Mouse (Mus musculus): Measurements from ENCODE around the gene Vash1. TPM values are rescaled to one million over a fixed set of nuclear protein-coding genes. Genes with fewer than 3 reads are reported as not detected.

The Vash1 gene
- polyA plus RNA-seq, 1 experiment, result 3.0 TPM

DNA sequence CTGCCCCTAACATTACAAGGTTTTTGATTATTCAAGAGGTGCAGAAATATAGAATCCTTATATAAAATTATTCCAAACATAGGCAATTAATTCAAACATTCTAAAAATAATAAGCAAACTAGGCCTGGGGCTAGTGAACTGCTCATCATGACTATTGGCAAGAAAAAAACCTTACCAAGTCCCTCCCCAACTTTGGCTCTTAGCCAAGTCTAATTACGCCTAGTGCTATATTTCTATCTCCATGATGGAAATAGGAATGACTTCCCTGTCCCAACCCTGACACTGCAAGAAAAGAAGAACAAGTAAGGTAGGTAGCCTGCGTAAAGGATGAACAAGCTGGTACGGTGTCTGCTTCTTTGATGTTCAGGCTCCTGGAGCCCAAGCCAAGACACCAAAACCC is 24.2 kb downstream of the Vash1 start:
- Histone ChIP-seq H3K4me1 (replicated peaks; ENCODE audit: control insufficient read depth, insufficient read depth, low read length) (no peaks in the 10 kb centered on the region), H3K4me3 (ENCODE audit: control insufficient read depth, insufficient read depth, low read length) (no peak overlapping the region), H3K27ac (ENCODE audit: control insufficient read depth, insufficient read depth, low read length) (no peak overlapping the region), H3K27me3 (ENCODE audit: control insufficient read depth, insufficient read depth, low read length) (no peaks in the 10 kb centered on the region), H3K36me3 (ENCODE audit: control insufficient read depth, insufficient read depth, low read length) (no peaks in the 10 kb centered on the region)
- 94% methylated on average over 3 of the region's 3 CpGs for WGBS
- TF ChIP-seq CTCF (IDR thresholded peaks at IDR 0.05; ENCODE audit: borderline replicate concordance, control insufficient read depth, extremely low read depth, insufficient read depth, low read length, poor library complexity), result no peak
- no peak for TF ChIP-seq POLR2A (IDR thresholded peaks at IDR 0.05; ENCODE audit: control insufficient read depth, extremely low read depth, insufficient read depth, low read length, poor library complexity)
- no peak for DNase-seq

DNA sequence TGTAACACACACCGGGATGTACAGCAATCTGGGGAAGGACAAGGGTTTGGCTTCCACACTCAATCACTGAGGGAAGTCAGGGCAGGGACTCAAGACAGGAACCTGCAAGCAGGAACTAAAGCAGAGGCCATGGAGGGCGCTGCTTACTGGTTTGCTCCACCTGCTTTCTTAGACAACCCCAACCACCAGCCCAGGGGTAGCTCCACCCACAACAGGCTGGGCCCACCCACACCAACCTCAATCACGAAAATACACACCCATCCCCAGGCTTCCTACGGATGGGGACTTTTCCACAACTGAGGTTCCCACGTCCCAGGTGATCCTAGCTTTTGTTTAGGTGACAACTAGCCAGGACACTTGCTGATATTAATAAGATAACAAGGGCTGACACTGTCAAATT is 27.3 kb downstream of the Vash1 start:
- TF ChIP-seq POLR2A (IDR thresholded peaks at IDR 0.05; ENCODE audit: control insufficient read depth, extremely low read depth, insufficient read depth, low read length, poor library complexity) (no peak), CTCF (IDR thresholded peaks at IDR 0.05; ENCODE audit: borderline replicate concordance, control insufficient read depth, extremely low read depth, insufficient read depth, low read length, poor library complexity) (no peak)
- H3K36me3 ChIP-seq (ENCODE audit: control insufficient read depth, insufficient read depth, low read length), result no peaks in the 10 kb centered on the region
- no peak for DNase-seq
- H3K27ac ChIP-seq (ENCODE audit: control insufficient read depth, insufficient read depth, low read length), result no peak overlapping the region
- no peaks in the 10 kb centered on the region for H3K4me1 ChIP-seq (replicated peaks; ENCODE audit: control insufficient read depth, insufficient read depth, low read length)
- H3K27me3 ChIP-seq (ENCODE audit: control insufficient read depth, insufficient read depth, low read length), result no peaks in the 10 kb centered on the region
- WGBS, result 94% methylated on average over 5 of the region's 5 CpGs
- H3K4me3 ChIP-seq (ENCODE audit: control insufficient read depth, insufficient read depth, low read length), result no peak overlapping the region

- TF ChIP-seq CTCF (IDR thresholded peaks at IDR 0.05; ENCODE audit: borderline replicate concordance, control insufficient read depth, extremely low read depth, insufficient read depth, low read length, poor library complexity), result no peak
- TF ChIP-seq POLR2A (IDR thresholded peaks at IDR 0.05; ENCODE audit: control insufficient read depth, extremely low read depth, insufficient read depth, low read length, poor library complexity), result no peak
- Histone ChIP-seq H3K4me1 (replicated peaks; ENCODE audit: control insufficient read depth, insufficient read depth, low read length) (no peaks in the 10 kb centered on the region), H3K27me3 (ENCODE audit: control insufficient read depth, insufficient read depth, low read length) (no peaks in the 10 kb centered on the region), H3K36me3 (ENCODE audit: control insufficient read depth, insufficient read depth, low read length) (no peaks in the 10 kb centered on the region), H3K4me3 (ENCODE audit: control insufficient read depth, insufficient read depth, low read length) (no peak overlapping the region), H3K27ac (ENCODE audit: control insufficient read depth, insufficient read depth, low read length) (no peak overlapping the region)
- 23% methylated on average over 5 of the region's 5 CpGs for WGBS
- no peak for DNase-seq
These were observed 35.5 kb downstream of the Vash1 start for GRCm38 (mm10) chr12:86714026-86714425.

- no peak for TF ChIP-seq POLR2A (IDR thresholded peaks at IDR 0.05; ENCODE audit: control insufficient read depth, extremely low read depth, insufficient read depth, low read length, poor library complexity)
- TF ChIP-seq CTCF (IDR thresholded peaks at IDR 0.05; ENCODE audit: borderline replicate concordance, control insufficient read depth, extremely low read depth, insufficient read depth, low read length, poor library complexity), result 0 out of 2 replicates have a peak, but pooled peaks have one; percentile 21
- peak; percentile 64 for DNase-seq
- Histone ChIP-seq H3K27ac (ENCODE audit: control insufficient read depth, insufficient read depth, low read length) (no peak overlapping the region), H3K4me3 (ENCODE audit: control insufficient read depth, insufficient read depth, low read length) (no peak overlapping the region), H3K4me1 (replicated peaks; ENCODE audit: control insufficient read depth, insufficient read depth, low read length) (no peaks in the 10 kb centered on the region), H3K36me3 (ENCODE audit: control insufficient read depth, insufficient read depth, low read length) (no peaks in the 10 kb centered on the region), H3K27me3 (ENCODE audit: control insufficient read depth, insufficient read depth, low read length) (no peaks in the 10 kb centered on the region)
- WGBS, result 76% methylated on average over 5 of the region's 5 CpGs
These were observed 36.9 kb downstream of the Vash1 start for GRCm38 (mm10) chr12:86715401-86715800.

DNA sequence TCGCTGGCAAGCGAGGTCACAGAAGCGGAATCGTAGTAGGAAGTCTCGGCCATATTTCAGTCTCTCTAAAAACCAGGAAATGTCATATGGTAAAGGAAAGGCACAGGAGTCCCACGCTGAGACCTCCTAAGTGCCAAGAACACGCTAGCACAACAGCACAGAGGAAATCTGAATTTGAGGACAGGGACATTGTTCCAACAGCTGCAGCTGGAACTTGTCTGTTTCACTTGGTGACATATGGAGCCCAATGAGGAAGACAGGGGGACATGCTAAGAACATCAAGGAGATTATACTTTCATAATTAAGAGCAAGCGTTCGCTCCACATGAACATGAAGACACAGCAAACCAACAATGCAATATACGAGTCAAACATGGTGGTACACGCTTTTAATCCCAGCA is 38.5 kb downstream of the Vash1 start:
- Histone ChIP-seq H3K27me3 (ENCODE audit: control insufficient read depth, insufficient read depth, low read length) (no peaks in the 10 kb centered on the region), H3K36me3 (ENCODE audit: control insufficient read depth, insufficient read depth, low read length) (no peaks in the 10 kb centered on the region), H3K4me1 (replicated peaks; ENCODE audit: control insufficient read depth, insufficient read depth, low read length) (no peaks in the 10 kb centered on the region), H3K27ac (ENCODE audit: control insufficient read depth, insufficient read depth, low read length) (no peak overlapping the region), H3K4me3 (ENCODE audit: control insufficient read depth, insufficient read depth, low read length) (no peak overlapping the region)
- TF ChIP-seq POLR2A (IDR thresholded peaks at IDR 0.05; ENCODE audit: control insufficient read depth, extremely low read depth, insufficient read depth, low read length, poor library complexity) (no peak), CTCF (IDR thresholded peaks at IDR 0.05; ENCODE audit: borderline replicate concordance, control insufficient read depth, extremely low read depth, insufficient read depth, low read length, poor library complexity) (no peak)
- WGBS, result 97% methylated on average over 11 of the region's 11 CpGs
- DNase-seq, result no peak

- H3K27me3 ChIP-seq (ENCODE audit: control insufficient read depth, insufficient read depth, low read length), result no peaks in the 10 kb centered on the region
- TF ChIP-seq POLR2A (IDR thresholded peaks at IDR 0.05; ENCODE audit: control insufficient read depth, extremely low read depth, insufficient read depth, low read length, poor library complexity), result no peak
- TF ChIP-seq CTCF (IDR thresholded peaks at IDR 0.05; ENCODE audit: borderline replicate concordance, control insufficient read depth, extremely low read depth, insufficient read depth, low read length, poor library complexity), result no peak
- no peak for DNase-seq
- no peak overlapping the region for H3K4me3 ChIP-seq (ENCODE audit: control insufficient read depth, insufficient read depth, low read length)
- WGBS, result 95% methylated on average over 18 of the region's 18 CpGs
- no peaks in the 10 kb centered on the region for H3K36me3 ChIP-seq (ENCODE audit: control insufficient read depth, insufficient read depth, low read length)
- H3K4me1 ChIP-seq (replicated peaks; ENCODE audit: control insufficient read depth, insufficient read depth, low read length), result no peaks in the 10 kb centered on the region
- H3K27ac ChIP-seq (ENCODE audit: control insufficient read depth, insufficient read depth, low read length), result no peak overlapping the region
These were observed 41.6 kb downstream of the Vash1 start for GRCm38 (mm10) chr12:86719961-86720639.
